Mouse (Mus musculus) retina, postnatal 7 days (tissue): ENCODE results near the gene Ide.

Experiments
- DNase-seq: peaks from one replicate; pipeline ENCODE4 v3.0.0-alpha.2; 2012; ENCODE audit warnings: low read depth, low spot score

The Ide gene

DNA sequence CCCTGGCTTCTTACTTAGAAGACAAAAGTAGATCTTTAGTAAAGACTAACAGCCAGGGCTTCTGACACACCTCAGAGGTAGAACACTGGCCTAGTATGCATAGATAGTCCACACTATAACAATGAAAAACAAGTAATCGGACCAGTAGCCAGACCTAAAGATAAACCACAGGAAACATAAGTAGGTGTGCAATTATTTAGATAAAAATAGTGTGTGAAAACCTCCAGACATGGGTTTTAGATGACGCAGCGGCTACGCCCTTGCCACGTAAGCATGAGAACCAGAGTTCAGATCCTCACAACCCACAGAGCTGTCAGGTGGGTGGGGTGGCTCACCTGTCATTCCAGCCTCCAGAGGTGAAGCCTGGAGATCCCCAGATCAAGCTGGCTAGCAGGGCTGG lies 4.3 kb downstream of the Ide start:
- DNase-seq, result no peak

DNA sequence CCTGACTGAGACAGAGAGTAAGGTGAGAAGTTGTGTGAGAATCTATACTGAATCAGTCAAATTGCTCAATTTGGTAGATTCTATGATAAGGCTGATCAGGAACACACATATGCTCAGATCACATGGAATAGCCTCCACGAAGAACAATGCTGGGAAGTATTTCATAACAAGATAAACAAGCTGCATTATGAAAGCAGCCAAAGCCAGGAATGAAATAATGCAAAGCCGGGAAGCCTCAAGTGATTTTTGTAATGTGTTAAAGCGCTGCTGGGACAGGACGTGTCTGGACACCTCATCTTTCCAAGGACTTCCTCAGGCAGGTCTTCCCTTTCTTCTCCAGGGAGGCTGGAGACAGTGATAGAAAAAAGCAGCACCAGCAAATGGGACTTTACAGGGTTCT lies 4.9 kb downstream of the Ide start:
- DNase-seq, result no peak

DNA sequence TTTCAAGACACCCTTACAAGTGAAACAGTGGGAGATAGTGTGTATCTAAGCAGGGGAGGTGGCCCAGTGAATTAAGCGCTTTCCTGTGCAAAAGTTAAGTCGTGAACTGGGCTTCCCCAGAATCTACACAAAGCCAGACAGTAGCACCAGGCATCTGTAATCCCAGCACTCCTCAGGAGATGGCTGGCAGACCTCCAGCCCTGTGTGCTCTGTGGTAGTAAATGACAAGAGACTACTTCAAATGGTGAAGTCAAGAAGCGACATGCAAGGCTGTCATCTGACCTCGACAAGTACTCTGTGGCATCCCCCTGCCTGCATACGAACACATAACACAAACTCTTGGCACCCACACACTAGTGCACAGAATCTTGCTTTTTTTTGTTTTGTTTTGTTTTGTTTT lies 10.4 kb downstream of the Ide start:
- DNase-seq, result no peak

DNA sequence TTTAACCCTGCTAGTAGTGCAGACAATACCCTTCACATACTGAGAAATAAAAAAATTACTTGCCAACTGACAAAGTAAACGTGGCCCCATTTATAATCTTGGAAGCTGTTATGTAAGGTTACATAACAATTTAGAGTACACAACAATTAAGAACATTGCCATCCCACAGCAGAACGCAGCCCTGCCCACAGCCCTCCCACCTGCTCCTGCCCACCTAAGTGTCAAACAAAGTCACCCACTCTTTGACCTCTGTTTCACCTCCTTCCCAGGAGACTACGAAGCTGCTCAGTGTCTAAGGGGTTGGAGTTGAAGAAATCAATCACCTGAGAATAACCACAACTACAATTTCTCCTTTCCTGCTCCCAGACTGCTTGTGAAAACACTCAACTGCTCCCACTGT lies 14.1 kb downstream of the Ide start:
- no peak for DNase-seq

DNA sequence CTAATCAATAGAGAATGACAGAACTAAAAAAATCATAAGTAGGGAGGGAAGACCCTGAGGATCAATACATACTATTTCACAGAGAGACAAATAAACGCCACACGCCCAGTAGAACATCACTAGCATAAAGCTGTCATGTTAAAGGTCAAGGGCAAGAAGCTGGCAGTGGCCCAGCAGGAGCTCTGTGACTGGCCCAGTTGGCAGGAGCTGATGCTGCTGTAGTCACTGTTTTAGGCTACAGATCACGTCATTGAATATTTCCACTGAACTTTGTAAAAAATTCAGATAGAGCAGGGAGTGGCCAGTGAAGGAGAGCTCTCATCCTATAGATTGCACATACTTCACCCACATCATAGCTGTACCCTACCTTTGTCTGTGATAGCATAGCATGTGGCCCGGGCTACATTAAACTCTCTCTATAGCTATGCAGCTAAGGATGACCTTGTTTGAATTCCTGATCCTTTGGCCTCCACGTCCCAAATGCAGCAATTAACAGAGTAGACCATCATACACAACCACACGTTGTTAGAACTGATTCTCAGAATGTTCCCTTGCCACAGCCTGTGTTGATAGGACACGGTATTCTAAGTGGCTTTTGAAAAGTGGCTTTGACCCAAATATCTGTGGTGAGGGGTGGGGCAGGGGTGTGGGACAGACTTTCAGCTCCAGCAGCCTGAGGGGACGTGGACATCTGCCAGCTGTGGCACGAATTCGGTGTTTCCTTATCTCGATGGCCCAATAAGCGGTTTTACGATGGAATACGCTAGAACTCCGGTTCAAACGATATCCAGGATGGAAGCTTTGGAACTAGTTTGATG lies 16.6 kb downstream of the Ide start:
- no peak for DNase-seq

DNA sequence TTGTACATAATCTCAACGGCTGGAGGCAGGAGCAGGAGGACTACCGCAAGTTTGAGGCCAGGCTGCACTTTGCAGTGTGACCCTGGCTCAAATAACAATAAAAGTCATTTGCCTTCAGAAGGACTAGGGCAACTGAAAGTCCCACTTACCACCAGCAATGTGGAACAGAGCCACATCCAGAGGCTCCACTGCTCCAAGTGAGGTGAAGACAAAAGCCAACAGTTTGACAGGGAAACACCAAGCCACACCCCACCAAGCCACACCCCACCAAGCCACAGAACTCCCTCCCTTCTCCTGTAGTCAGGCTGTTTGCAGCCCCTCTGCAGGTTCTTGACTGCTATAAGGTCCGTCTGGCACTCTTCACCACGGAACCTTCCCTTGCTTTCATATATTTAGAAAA lies 20.3 kb downstream of the Ide start:
- DNase-seq, result no peak

DNA sequence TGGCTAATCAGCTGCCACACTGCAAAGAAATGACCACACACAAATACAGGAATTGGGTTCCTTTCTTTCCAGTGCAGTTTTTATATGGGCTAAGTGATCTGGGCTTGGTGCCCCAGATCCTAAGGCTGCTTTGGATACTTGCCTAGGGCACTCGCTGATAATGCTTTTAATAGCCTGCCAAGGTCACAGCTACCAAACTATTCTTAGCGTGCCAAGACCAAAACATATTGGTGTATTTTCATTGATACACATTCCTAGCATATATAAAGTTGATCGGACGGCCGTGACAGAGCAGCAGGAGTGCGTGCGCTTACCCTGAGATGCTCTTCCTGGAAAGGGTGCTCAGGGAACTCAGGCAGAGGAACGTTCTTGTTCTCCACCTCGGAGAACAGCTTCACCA lies 22.6 kb downstream of the Ide start:
- DNase-seq, result no peak

DNA sequence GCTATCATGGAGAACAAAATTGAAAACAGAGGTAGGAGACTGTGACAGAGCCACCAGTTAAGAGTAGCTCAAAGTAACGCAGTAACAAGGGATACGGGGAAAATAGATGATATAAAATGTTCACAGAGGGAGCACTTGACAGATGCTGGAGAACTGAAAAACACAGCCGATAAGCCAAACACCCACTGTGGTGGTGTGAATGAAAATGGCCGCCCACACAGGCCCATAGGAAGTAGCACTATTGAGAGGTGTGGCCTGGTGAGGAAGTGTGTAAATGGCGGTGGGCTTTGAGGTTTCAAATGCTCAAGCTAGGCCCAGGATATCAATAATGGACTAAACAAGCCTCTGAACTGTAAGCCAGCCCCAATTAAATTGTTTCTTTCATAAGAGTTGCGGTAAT lies 26.2 kb downstream of the Ide start:
- DNase-seq, result no peak

DNA sequence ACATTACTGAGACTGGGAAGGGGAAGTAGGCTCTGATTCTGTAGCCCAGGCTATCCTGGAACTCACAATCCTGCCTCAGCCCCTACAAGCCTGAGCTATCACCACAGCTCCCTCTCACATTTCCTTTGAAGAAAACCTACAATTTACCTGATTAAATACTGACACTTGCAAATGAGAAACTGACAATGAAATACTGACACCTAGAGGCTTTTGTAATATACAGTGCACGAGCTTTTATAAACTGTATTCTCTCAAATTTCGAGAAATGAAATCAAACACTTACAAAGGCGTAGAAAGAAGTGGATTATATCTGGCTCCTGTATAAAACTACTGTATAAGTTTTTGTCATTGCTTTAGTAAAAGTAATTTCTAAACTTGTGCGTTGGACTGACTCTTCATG lies 27.5 kb downstream of the Ide start:
- DNase-seq, result no peak

DNA sequence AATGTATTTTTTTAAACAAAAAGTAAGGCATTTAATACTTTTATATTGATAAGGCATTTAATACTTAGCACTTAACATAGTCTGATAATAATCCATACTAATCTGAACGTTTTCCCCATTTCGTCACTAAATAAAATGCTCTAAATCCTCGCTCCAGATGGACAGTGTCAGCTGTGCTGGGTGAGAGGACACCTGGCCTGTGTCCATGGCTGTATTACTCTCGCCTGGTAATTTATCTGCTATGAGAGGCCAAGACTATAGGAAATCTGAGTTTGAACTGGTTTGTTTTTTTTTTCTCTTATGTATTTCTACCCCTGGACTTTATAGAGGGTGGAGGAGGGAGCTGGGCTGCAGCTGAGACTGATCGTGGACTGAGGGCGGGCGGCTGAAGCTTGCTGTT lies 28.7 kb downstream of the Ide start:
- peak; percentile 6 for DNase-seq

DNA sequence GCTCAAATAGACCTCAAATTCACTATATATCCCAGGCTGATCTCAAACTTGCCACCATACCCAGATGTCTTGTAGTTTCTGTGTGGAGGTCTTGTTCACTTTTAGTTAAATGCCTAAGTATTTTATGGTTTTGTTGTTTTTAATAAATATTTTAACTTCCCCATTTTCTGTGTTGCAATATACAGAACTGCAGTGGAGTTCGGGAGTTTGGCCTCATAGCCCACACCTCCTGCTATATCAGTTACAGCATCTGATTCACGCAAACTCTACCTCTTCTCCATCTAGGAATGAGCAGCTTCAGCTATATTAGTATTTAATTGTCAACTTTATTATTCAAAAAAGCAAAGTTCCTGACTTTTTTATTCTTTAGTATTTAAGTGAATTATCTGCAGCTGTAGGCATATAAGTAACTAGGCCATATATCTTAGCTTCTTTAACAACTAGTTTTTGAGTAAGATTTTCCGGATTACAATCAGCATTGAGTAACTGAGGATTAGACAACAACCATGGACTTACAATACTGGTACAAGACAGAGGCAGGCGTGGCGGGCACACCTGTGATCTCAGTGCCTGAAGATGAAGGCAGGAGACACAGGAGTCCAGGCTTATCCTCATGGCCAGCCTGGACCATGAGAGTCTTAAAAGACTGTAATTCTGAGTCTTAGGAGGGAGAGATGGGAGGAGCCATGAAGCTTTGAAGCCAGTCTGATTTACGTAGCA lies 29.7 kb downstream of the Ide start:
- no peak for DNase-seq

DNA sequence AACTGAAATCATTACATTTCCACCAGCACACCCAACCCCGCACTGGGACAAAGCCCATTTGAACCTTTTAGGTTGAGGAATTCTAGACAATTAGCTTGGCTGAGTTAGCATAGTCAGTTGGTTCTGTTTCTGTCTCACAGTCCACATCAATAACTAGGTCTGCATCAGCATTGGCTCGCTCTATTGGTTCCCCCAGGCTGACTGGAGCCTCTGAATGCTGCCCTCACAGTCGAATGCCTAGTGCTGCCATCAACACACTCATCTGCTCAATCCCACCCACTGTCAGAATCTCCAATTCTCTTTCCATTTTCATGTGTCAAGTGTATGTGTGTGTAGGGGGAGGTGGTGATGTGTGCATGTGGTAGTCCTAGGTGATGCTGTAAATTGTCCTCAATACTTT lies 31.5 kb downstream of the Ide start:
- DNase-seq, result no peak

DNA sequence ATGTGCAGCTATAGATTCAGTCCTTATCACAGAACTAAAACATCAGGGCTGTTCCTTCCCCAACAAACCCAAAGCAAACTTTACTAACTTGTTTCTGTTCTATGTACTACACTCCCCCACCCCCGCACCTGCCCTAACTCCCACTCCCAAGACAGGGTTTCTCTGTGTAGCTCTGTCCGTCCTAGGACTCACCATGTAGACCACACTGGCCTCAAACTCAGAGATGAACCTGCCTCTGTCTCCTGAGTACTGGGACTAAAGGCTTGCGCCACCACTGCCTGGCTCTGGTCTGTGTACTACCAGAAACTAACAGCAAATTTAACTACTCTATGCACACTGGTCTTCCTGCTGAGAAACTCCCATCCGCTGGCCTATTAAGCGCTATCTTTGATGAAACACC lies 32.8 kb downstream of the Ide start:
- DNase-seq, result no peak

DNA sequence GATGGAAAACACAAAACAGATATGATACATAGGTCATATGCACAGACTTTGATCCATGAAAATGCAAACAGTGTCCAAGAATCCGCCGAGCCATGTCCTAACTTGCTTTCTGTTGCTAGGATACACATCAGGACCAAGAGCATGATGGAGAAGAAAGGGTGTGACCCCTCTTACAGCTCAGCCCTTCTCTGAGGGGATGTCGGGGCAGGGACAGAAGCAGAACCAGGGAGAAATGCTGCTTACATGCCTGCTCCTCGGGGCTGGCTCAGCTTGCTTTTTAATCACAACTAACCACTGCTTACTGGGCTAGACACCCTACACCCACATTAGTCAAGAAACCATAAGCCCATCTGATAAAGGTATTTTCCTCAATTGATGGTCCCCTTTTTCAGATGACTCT lies 33.6 kb downstream of the Ide start:
- no peak for DNase-seq

DNA sequence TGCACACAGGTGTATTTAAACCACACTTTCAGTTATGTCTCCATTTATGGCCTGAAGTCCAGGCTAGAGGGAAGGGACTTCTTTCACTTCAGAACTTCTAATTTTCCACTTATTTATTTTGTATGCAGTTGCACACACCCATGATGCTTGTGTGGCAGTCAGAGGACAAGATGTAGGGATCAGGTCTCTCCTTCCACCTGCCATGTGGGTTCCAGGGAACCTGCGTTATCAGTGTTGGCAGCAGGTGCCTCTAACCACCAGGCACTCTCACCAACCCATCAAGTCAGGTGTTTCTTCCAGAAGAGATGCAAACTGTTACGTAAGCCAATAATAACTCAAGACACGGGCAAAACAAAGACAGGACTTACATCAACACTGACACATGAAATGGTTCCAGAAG lies 35.9 kb downstream of the Ide start:
- DNase-seq, result no peak

DNA sequence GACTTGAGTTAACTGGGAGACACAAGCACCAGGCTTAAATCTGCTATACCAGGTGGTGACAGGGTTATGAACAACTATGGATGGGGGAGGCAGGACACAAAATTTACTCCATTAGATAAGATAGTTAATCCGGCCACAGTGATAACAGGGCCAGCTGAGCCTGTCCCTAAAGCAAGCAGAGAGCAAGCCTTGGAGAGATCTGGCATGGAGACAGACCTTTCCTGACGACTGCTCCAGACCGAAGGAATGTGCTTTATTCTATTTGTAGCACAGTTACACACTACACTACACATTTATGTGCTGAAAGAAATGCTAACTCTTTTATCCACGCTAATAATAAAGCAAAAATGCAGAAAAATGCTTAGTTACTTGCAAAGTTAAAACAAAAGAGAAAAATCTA lies 46.0 kb downstream of the Ide start:
- no peak for DNase-seq

DNA sequence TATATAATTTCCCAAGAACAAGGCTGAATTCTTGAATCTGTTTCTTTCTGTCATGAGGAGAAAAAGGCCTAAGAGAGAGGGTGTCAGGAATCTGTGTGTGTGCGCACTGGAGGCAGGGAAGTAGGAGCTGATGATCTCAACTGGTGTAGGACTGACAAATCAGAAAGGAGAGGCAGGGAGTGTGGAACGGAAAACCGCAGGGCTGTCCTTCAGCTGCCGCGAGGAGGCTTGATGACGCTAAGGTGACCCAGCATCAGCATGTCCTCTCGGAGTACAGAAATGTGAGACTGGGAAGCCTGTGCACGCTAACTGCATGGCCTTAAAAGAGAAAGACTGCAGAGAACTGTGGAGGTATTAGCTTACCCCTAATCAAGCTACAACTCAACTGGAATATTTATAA lies 46.7 kb downstream of the Ide start:
- DNase-seq, result no peak

DNA sequence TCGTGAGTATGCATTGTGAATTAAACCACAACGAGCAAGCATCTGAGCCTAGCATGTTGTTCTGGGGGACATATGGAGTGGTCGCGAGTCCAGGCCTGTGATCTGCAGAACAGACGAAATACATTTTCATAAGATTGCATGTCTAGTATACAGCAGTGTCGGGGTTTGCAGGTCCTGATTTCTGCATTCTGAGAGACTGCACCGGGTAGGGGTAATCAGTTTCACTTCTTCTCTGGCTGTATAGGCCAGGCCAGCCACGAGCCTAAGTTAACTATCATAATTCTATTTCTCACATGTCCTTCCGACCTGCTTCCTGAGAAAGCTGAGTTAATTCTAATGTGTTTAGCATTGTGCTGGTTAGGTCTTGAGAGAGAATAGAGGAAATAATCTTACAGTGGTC lies 52.9 kb downstream of the Ide start:
- no peak for DNase-seq

DNA sequence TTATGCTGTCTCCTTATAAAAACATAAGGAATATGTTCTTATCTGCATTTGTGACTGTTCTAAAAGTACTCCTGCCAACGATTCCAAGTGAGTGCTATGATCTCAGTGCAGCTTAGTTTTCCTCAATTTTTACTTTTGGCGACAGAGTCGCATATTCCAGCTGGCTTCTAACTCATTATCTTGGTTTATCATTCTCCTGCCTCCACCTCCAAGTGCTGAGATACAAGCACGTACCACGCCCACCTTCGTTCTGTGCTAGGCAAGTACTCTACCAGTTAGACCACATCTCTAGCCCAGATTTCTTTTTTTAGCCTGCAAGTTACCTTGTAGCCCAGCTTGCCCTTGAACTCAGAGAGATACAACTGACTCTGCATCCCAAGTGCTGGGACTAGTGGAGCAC lies 54.5 kb downstream of the Ide start:
- DNase-seq, result no peak

DNA sequence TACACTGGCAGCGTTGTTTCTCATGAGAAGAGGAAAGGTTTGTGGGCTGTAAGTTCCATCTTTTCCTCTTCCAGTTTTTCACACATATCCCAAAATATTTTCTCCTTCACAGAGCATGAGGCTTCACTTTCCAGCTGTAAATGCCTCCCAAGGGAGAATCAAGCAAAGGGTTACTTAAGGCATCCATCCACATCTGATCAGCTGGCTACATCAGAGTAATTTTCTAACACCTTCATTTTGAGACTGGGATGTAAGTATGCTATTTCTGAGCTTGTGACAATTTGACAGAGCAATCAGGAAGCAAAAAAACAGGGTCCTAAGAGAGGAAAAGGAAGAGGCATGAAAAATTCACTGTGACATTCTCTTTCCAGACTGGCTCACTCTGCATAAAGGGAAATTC lies 55.9 kb downstream of the Ide start:
- no peak for DNase-seq

DNA sequence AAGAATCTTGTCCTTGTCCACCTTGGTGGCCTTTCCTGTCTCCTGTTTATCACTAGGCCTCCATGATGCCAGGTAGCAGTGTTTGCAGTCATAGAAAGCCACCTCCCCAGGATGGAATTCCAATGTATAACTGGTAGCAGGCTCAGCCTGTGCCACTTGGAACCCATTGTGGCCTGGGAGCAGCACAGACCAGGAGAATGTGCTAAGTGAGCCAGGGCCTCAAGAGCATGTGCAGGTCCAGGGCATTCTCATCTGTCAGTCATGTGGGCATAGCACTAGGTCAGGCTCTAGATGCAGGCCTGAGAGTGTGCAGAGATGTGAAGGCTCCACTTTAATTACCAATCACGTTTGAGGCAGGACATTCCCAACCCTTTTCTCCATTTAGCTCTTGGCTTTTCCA lies 58.5 kb downstream of the Ide start:
- DNase-seq, result no peak

DNA sequence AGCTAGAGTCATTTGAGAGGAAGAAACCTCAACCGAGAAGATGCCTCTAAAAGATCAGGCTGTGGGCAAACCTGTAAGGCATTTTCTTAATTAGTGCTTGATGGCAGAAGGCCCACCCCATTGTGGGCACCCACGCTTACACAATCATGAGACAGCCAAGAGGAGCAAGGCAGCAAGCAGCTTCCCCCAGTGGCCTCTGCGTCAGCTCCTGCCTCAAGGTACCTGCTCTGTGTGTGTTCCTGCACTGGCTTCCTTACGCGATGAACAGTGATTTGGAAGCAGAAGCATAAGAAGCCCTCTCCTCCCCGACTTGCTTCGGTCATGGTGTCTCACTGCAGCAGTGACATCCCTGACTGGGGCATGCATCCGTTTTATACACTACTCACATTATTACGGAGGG lies 62.1 kb downstream of the Ide start:
- DNase-seq, result no peak

DNA sequence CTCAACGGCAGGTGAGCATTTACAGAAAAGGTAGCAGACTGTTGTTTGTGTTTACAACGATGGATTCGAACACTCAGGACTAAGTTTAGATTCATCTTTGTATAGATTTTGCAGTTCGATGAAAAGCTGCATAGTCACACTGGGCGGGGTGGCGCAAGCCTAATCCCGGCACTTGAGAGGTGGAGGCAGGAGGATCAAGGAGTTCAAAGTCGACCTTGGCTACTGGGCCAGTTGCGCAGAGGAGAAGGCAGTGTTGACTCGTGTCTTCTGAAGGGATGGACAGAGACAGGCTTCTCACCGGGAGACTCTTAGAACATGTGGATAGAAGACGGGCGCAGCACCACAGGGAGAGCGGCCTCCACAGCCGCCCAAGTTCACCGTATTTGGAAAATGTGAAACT lies 68.5 kb downstream of the Ide start:
- DNase-seq, result no peak
